ENCODE assay signal across 17 mouse cellular contexts in genomic region chr12:77823381-77824030, GRCm38 (mm10).
DNase-seq lines count a peak whose midpoint lies in the region; ATAC-seq and TF ChIP-seq lines count a peak whose summit lies in the region.
"Had no signal": no experiment of that assay in that cellular context is flagged by ENCODE, and none has a peak within 500 bp of the region (broad histone marks: within the 10 kb centered on the region; RNA-seq: fewer than 3 reads in every experiment).

No protein-coding gene starts in this region.

- H3K9ac ChIP-seq in kidney, embryonic 14.5 days (ENCODE audit: low read depth, low read length) = no peak overlapping the region
- H3K9ac ChIP-seq in forebrain, postnatal 0 days = no peak overlapping the region
- H3K9ac ChIP-seq: heart, embryonic 13.5 days; hindbrain, embryonic 15.5 days; liver, embryonic 12.5 days; stomach, embryonic 15.5 days had no signal

- H3K4me1 ChIP-seq in kidney, embryonic 14.5 days (ENCODE audit: control insufficient read depth, insufficient read depth, low read length) = 0 out of 2 replicates have a peak, but pooled peaks cover 3% of the 10 kb centered on the region
- no peaks in the 10 kb centered on the region for H3K4me1 ChIP-seq in forebrain, postnatal 0 days (ENCODE audit: insufficient read depth)
- H3K4me1 ChIP-seq: heart, embryonic 13.5 days; hindbrain, embryonic 15.5 days; liver, embryonic 12.5 days; stomach, embryonic 15.5 days had no signal

- H3K27ac ChIP-seq in kidney, embryonic 14.5 days (ENCODE audit: low read depth, low read length) = no peak overlapping the region
- no peak overlapping the region for H3K27ac ChIP-seq in forebrain, postnatal 0 days (ENCODE audit: low read depth, low read length)
- H3K27ac ChIP-seq: heart, embryonic 13.5 days; hindbrain, embryonic 15.5 days; layer of hippocampus, adult 2 months; liver, embryonic 12.5 days; stomach, embryonic 15.5 days had no signal

- H3K4me2 ChIP-seq in kidney, embryonic 14.5 days (replicated peaks; ENCODE audit: low read depth, low read length) = no peak overlapping the region
- H3K4me2 ChIP-seq in forebrain, postnatal 0 days (ENCODE audit: low read depth) = no peak overlapping the region
- H3K4me2 ChIP-seq: heart, embryonic 13.5 days; hindbrain, embryonic 15.5 days; liver, embryonic 12.5 days; stomach, embryonic 15.5 days had no signal

- H3K4me3 ChIP-seq in kidney, embryonic 14.5 days (ENCODE audit: low read length) = no peak overlapping the region
- no peak overlapping the region for H3K4me3 ChIP-seq in forebrain, postnatal 0 days (ENCODE audit: low read depth, low read length)
- H3K4me3 ChIP-seq: heart, embryonic 13.5 days; hindbrain, embryonic 15.5 days; layer of hippocampus, adult 2 months; liver, embryonic 12.5 days; stomach, embryonic 15.5 days had no signal

- peak; percentile 11 for DNase-seq in kidney, adult 18-20 months
- peak; percentile 23 to 63 for DNase-seq in heart, adult 9 months (ENCODE audit: low spot score in 2 of 2)
- peak; percentile 53 for DNase-seq in kidney, postnatal 10 days
- DNase-seq in lung, postnatal 36 days = peak; percentile 49
- no peak for DNase-seq in forebrain, postnatal 0 days
- DNase-seq: adrenal gland, postnatal 14 days; cerebellum, postnatal 36 days; right cerebral cortex, postnatal 4 days; thymus, postnatal 36 days had no signal

- no peaks in the 10 kb centered on the region for H3K27me3 ChIP-seq in kidney, embryonic 14.5 days (ENCODE audit: control insufficient read depth, insufficient read depth, low read length)
- H3K27me3 ChIP-seq in forebrain, postnatal 0 days (ENCODE audit: insufficient read depth, low read length) = no peaks in the 10 kb centered on the region
- H3K27me3 ChIP-seq: heart, embryonic 13.5 days; hindbrain, embryonic 15.5 days; liver, embryonic 12.5 days; stomach, embryonic 15.5 days had no signal

- no peak for TF ChIP-seq CTCF in forebrain, postnatal 0 days (IDR thresholded peaks at IDR 0.05; ENCODE audit: low read depth)

- 25% methylated on average over 3 of the region's 3 CpGs for WGBS in kidney, embryonic 14.5 days
- WGBS in forebrain, postnatal 0 days = 55% methylated on average over 3 of the region's 3 CpGs

- H3K36me3 ChIP-seq in kidney, embryonic 14.5 days (ENCODE audit: control insufficient read depth, insufficient read depth, low read length) = no peaks in the 10 kb centered on the region
- H3K36me3 ChIP-seq in forebrain, postnatal 0 days (ENCODE audit: insufficient read depth) = no peaks in the 10 kb centered on the region
- H3K36me3 ChIP-seq: heart, embryonic 13.5 days; hindbrain, embryonic 15.5 days; liver, embryonic 12.5 days; stomach, embryonic 15.5 days had no signal

- peaks cover 4% of the 10 kb centered on the region; the same call in 1 of the 2 replicates for H3K9me3 ChIP-seq in kidney, embryonic 14.5 days (ENCODE audit: control insufficient read depth, low read length)
- H3K9me3 ChIP-seq in forebrain, postnatal 0 days (ENCODE audit: low read length) = 0 out of 2 replicates have a peak, but pooled peaks cover 4% of the 10 kb centered on the region
- H3K9me3 ChIP-seq: hindbrain, embryonic 15.5 days; stomach, embryonic 15.5 days had no signal

- no peak for ATAC-seq in kidney, embryonic 14.5 days (ENCODE audit: low FRiP score, low TSS enrichment)
- no peak for ATAC-seq in forebrain, postnatal 0 days
- no peak for ATAC-seq in activated CD4-positive, CD25-positive, alpha-beta regulatory T cell, adult 4 months
- ATAC-seq: forebrain, embryonic 14.5 days; liver, embryonic 12.5 days had no signal
